Mouse (Mus musculus): ENCODE data around the gene Snx8. TPM values are rescaled to one million over a fixed set of nuclear protein-coding genes. Genes with fewer than 3 reads are reported as not detected.

The Snx8 gene
- polyA plus RNA-seq, 1 experiment from 2014 or later, result 71.9 TPM

DNA sequence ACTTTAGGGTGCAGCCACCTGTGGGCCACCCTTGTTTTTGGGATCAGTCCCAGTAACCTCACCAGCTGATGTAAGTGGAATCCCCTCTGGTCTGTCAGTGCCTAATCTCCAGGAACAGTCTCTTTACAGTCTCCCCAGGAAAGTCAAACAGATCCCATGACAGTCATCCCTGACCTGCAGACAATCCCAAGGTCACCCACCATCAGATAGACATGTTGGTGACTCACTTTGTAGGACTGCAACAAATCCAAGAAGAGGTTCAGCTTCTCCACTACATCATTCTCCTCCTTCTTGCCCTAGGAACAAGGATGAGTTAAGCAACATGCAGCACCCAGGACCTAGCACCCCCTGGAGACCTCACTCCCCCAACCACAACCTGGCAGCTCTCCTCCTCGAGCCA is 43.0 kb downstream of the Snx8 start:
- Histone ChIP-seq H3K27ac (no peak overlapping the region), H3K36me3 (ENCODE audit: inconsistent target) (peaks cover 78% of the 10 kb centered on the region), H3K4me3 (ENCODE audit: inconsistent target) (no peak overlapping the region), H3K79me2 (ENCODE audit: inconsistent target) (peaks cover 53% of the 10 kb centered on the region)
- 69% methylated on average over 1 of the region's 1 CpGs for WGBS (ENCODE audit: missing documents)

DNA sequence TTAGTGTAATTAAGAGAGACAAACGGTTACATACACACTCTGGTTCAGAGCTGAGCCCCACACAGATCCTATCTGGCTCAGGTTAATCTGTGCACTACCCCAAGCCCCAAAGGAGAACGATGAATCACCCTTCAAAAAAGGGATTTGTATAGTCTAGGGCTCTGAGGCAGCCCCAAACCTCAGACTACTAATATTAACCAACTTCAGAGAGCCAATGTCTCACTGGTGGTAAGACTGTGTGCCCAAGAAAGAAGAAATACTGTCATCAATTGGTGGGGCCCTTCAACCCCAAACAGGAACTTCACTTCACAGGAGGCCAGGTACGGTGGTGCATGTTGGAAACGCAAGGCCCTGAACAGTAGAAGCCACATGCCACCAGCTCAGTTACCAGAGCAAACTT is 43.8 kb downstream of the Snx8 start:
- Histone ChIP-seq H3K36me3 (ENCODE audit: inconsistent target) (peaks cover 84% of the 10 kb centered on the region), H3K79me2 (ENCODE audit: inconsistent target) (peaks cover 53% of the 10 kb centered on the region), H3K27ac (no peak overlapping the region), H3K4me3 (ENCODE audit: inconsistent target) (no peak overlapping the region)
- 77% methylated on average over 4 of the region's 4 CpGs for WGBS (ENCODE audit: missing documents)

DNA sequence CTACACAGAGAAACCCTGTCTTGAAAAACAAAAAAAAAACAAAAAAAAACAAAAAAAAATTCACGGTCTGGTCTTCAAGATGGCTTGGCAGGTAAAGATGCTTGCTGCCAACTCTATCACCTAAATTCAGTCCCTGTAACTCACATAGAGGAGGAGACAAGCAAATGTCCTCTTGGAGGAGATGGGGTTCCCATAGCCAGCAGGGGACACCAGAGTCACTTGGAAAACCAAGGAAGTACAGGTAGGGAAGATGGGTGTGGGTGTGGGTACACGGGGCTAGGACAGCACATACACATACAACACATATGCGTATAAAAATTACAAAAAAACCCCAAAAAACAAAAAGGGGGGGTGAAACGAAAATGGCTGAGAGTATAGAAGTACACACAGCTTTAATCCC is 46.2 kb downstream of the Snx8 start:
- no peak overlapping the region for H3K4me3 ChIP-seq (ENCODE audit: inconsistent target)
- H3K27ac ChIP-seq, result no peak overlapping the region
- 100% methylated on average over 4 of the region's 4 CpGs for WGBS (ENCODE audit: missing documents)
- peaks cover 40% of the 10 kb centered on the region for H3K79me2 ChIP-seq (ENCODE audit: inconsistent target)
- H3K36me3 ChIP-seq (ENCODE audit: inconsistent target), result peaks cover 94% of the 10 kb centered on the region

DNA sequence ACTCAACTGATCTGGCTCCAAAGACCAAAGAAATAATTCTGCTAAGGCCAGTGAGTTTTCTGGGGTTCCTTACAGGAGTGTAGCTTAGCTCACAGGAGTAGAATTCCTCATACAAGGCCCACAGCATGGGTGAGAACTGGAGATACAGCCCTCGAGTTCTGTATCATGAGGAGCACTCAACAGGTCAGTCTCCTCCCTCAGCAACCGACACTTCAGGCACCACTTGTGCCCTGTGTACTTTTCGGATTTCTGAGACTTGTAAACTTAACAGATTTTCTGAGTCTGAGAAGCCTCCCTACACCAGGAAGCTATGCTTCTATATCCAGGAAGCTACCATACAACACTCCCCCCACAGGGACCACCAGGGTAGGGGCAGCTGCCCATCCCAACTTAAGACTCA is 49.2 kb downstream of the Snx8 start:
- Histone ChIP-seq H3K36me3 (ENCODE audit: inconsistent target) (peaks cover 63% of the 10 kb centered on the region), H3K4me3 (ENCODE audit: inconsistent target) (no peak overlapping the region), H3K79me2 (ENCODE audit: inconsistent target) (peaks cover 9% of the 10 kb centered on the region; the same call in 1 of the 2 replicates), H3K27ac (no peak overlapping the region)
- WGBS (ENCODE audit: missing documents), result 82% methylated on average over 3 of the region's 3 CpGs

DNA sequence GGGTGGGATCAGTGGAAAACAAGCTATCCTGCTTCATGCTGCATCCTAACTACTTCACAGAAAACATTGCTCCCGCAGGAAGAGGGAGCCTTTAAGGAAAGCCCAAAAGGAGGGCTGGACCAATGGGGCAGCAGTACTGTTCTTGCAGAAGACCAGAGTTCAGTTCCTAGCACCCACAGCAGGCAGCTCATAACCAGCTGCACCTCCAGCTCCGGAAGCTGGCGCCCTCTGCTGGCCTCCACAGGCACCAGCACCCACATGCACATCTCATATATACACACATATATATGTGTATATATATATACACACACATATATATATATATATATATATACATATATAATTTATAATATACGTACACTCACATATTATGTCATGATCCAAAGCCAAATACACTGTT is 50.3 kb downstream of the Snx8 start:
- H3K27ac ChIP-seq, result no peak overlapping the region
- no peak overlapping the region for H3K4me3 ChIP-seq (ENCODE audit: inconsistent target)
- H3K36me3 ChIP-seq (ENCODE audit: inconsistent target), result peaks cover 53% of the 10 kb centered on the region
- 88% methylated on average over 3 of the region's 4 CpGs for WGBS (ENCODE audit: missing documents)
- H3K79me2 ChIP-seq (ENCODE audit: inconsistent target), result no peaks in the 10 kb centered on the region; the same call in 1 of the 2 replicates

DNA sequence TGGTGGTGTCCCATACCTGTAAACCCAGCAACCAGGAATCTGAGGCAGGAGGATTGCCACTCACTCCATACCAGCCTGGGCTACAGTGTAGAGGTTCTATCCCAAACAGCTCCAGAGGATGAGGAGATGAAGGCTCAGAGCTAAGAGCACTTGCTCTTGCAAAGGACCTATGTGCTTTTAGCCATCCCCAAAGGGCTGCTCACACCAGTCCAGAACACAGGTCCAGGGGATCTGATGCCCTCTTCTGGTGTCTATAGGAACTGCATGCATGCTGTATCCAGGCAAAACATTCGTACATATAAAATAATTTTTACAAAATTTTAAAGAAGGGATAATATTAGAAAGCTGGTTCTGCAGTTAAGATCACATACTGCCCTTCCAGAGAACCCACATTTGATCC is 52.4 kb downstream of the Snx8 start:
- 88% methylated on average over 1 of the region's 1 CpGs for WGBS (ENCODE audit: missing documents)
- Histone ChIP-seq H3K27ac (no peak overlapping the region), H3K4me3 (ENCODE audit: inconsistent target) (no peak overlapping the region), H3K36me3 (ENCODE audit: inconsistent target) (peaks cover 32% of the 10 kb centered on the region), H3K79me2 (ENCODE audit: inconsistent target) (no peaks in the 10 kb centered on the region)

DNA sequence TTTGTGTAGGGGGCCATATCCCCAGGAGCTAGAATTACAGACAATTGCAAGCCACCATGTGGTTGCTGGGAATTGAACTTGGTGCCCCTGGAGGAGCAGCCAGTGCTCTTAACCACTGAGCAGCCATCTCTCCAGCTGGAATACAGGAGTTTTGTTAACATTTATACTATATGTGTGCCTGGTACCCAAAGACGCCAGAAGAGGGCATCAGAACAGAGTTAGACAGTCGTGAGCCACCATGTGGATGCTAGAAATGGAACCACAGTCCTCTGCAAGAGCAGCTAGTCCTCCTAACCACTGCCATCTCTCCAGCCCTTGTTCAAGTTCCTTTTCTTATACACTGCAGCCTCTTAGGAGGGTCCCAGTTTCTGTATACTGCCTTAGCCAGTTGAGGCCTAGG is 55.4 kb downstream of the Snx8 start:
- H3K79me2 ChIP-seq (ENCODE audit: inconsistent target), result no peaks in the 10 kb centered on the region
- H3K4me3 ChIP-seq (ENCODE audit: inconsistent target), result no peak overlapping the region
- 30% methylated on average over 2 of the region's 2 CpGs for WGBS (ENCODE audit: missing documents)
- H3K27ac ChIP-seq, result no peak overlapping the region
- H3K36me3 ChIP-seq (ENCODE audit: inconsistent target), result peaks cover 3% of the 10 kb centered on the region; the same call in 1 of the 2 replicates

DNA sequence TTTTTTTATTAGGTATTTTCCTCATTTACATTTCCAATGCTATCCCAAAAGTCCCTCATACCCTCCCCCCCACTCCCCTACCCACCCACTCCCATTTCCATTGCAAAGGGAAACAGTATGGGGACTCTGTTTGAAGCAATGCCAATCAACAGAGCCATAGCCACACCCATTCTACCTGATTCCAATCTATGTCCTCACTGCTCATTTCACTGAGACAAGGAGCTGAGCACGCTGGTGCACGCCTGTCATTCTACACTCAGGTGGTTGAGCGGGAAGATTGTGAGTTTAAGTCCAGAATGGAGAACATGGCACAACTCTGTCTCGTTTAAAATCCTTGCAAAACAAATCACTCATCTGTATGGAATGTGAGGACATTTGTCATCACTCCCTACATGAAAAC is 56.5 kb downstream of the Snx8 start:
- WGBS (ENCODE audit: missing documents), result 81% methylated on average over 4 of the region's 4 CpGs
- Histone ChIP-seq H3K36me3 (ENCODE audit: inconsistent target) (peaks cover 7% of the 10 kb centered on the region; the same call in 1 of the 2 replicates), H3K27ac (no peak overlapping the region), H3K79me2 (ENCODE audit: inconsistent target) (no peaks in the 10 kb centered on the region), H3K4me3 (ENCODE audit: inconsistent target) (no peak overlapping the region)

DNA sequence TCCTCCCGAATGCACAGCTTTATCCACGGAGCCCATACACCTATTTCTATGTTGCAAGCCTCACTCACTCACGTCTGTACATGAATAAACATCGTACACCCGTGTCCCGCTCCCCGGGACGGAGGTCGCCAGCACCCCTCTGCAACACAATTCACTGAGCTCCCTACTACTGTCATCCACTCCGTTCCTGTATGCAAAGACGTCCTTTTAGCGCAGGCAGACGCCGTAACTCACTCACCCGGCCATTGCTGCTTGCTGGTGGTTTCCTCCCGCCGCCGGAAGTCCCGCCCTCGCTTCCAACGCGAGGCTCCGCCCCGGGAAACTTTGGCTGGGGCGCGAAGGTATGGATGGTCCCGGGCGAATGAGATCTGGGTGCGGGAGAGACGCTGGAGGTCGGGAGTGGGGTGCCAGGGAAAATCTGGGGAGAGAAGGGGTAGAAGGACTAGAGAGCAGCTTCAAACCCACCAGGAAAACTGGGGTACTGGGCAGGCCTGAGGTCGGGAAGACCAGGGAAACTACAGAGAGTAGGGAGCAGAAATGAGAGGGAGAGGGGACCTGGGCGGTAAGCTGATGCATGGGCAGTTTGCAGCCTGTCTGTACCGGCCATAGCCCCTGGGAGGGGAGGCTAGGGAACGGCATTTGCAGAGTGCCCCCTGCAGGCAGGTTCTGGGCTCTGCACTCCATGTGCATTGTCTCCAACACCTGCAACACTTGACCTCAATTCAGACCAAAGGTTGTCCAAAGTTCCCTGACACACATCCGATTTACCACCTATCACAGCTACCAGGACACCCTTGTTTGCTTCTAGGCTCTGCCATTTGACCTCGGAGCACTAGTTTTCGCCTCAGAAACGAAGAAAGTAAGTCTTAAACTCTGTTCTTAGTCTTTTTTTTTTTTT is 57.2 kb downstream of the Snx8 start, which contains the start of gene Mrm2:
Gene Mrm2 (minus strand): TSS at position 284 of the 898 bp plus-strand sequence.
- Histone ChIP-seq H3K79me2 (ENCODE audit: inconsistent target) (peaks cover under 1% of the 10 kb centered on the region; the same call in 1 of the 2 replicates), H3K27ac (peak within 1 kb of the TSS; percentile 67), H3K36me3 (ENCODE audit: inconsistent target) (peaks cover 7% of the 10 kb centered on the region; the same call in 1 of the 2 replicates), H3K4me3 (ENCODE audit: inconsistent target) (peak within 1 kb of the TSS; percentile 78)
- WGBS (ENCODE audit: missing documents), result 2% methylated on average over 39 of the region's 39 CpGs

DNA sequence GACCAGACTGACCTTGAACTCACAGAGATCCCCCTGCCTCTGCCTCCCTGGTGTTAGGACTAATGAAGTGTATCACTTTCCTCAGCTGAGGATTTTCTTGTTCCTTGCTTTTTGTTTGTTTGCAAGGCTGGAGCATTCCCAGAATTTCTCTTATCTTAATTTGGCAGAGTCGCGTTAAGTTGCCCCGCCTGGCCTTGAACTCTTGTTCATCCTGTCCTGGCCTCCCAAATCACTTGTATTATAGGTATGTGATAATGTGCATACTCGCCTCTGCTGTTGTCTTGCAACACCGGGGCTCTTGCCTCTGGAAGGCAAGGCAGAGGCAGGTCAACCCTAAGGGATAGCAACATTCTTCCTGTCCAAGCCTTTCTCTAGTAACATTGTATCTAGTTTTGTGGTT is 65.0 kb downstream of the Snx8 start:
- Histone ChIP-seq H3K27ac (no peak overlapping the region), H3K36me3 (ENCODE audit: inconsistent target) (peaks cover 7% of the 10 kb centered on the region; the same call in 1 of the 2 replicates), H3K4me3 (ENCODE audit: inconsistent target) (no peak overlapping the region), H3K79me2 (ENCODE audit: inconsistent target) (peaks cover 48% of the 10 kb centered on the region)
- WGBS (ENCODE audit: missing documents), result 93% methylated on average over 5 of the region's 5 CpGs

DNA sequence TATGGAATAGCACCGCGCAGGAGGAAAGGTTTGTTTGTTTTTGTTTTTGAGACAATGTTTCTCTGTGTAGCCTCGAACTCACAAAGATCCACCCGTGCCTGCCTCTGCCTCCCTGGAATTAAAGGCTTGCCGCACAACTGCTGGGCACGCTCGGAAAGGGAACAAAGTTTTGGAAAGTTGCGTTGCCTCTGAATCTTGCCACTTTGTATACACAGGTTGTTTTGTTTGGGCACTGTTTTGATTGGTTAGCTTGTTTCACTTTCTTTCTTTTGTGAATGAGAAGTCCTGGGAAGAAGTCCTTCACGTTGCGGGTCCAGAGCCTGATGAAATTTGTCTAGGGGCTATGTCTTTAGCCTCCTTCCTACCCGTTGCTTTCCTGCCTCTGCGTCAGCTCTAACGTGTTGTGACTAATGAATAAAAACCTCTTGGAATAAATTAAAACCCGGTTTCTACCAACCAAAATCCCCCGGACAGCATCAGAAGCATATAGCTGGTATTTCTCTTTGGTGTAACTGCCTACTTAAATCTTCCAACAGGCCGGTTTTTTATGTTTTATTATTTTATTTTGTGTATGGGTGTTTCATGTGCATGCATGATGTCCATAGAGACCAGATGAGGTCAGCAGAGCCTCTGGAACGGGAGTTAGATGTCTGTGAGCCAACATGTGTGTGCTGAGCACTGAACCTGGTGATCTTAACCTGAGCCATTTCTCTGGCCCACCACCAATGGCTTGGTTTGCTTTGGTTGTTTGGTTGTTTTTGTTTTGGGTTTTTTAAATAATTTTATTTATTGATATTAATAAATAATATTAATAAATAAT is 67.1 kb downstream of the Snx8 start:
- 1% methylated on average over 17 of the region's 17 CpGs for WGBS (ENCODE audit: missing documents)
- Histone ChIP-seq H3K27ac (peak overlapping the region; percentile 80), H3K79me2 (ENCODE audit: inconsistent target) (peaks cover 67% of the 10 kb centered on the region), H3K4me3 (ENCODE audit: inconsistent target) (peak overlapping the region; percentile 87), H3K36me3 (ENCODE audit: inconsistent target) (no peaks in the 10 kb centered on the region)

DNA sequence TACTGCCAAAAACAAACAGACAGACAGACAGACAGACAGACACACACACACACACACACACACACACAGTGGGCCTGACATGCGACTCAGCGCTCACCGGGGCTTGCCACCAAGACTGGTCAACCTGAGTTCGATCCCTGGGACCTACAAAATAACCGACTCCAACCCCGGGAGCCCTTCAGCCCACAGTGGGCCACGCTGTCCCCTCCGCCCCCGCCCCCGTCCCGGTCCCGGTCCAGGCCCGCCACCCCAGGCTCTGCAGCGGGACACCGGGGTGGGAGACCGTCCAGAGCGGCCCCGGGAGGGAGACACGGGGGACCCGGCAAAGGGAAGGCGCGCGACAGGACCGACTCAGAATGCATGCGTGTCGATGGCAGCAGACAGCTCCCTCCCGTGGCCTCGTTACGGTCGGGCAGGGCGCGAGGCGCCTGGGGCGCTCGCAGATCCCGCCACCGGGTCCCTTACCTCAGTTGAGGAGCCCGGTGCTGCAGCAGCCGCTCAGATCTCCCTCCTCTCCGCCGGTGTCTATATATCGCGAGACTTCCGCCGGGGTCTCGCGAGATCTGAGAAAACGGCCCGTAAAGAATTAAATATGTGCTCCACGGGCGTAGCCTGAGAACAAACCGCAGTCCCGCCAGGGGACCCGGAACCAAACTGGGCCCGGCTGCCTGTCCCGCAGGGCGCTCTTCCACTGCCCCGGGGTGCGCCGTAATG is 67.9 kb downstream of the Snx8 start, which contains the start of the genes Mad1l1 and Nudt1:
Gene Mad1l1 (minus strand): TSS at position 511 of the 714 bp plus-strand sequence.
Gene Nudt1 (plus strand): TSS at position 615 of the 714 bp plus-strand sequence.
- WGBS (ENCODE audit: missing documents), result under 1% methylated on average over 51 of the region's 60 CpGs
- Histone ChIP-seq H3K4me3 (ENCODE audit: inconsistent target) (peak within 1 kb of the TSS; percentile 87), H3K36me3 (ENCODE audit: inconsistent target) (no peaks in the 10 kb centered on the region), H3K79me2 (ENCODE audit: inconsistent target) (peaks cover 70% of the 10 kb centered on the region), H3K27ac (peak within 1 kb of the TSS; percentile 80)

DNA sequence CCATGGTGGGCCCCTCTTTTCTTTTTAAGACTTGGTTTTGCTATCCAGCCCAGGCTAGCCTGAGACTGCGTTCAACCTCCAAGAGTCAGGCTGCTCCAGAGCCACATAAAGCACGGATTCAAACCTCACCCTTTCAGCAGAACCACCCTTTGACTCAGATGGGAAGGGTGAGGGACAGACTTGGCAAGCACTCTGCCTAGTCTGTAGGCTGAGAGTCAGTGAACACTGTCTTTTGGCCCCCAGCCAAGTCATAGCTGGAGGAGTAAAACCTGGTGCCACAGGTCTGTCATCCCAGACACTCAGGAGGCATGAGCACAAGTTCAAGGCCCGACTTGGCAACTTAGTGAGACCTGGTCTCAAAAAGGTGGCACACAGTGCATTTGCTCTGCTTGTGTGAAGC is 72.3 kb downstream of the Snx8 start:
- no peak overlapping the region for H3K27ac ChIP-seq
- no peak overlapping the region for H3K4me3 ChIP-seq (ENCODE audit: inconsistent target)
- H3K79me2 ChIP-seq (ENCODE audit: inconsistent target), result peaks cover 48% of the 10 kb centered on the region
- WGBS (ENCODE audit: missing documents), result 98% methylated on average over 3 of the region's 3 CpGs
- peaks cover 16% of the 10 kb centered on the region; the same call in 1 of the 2 replicates for H3K36me3 ChIP-seq (ENCODE audit: inconsistent target)

DNA sequence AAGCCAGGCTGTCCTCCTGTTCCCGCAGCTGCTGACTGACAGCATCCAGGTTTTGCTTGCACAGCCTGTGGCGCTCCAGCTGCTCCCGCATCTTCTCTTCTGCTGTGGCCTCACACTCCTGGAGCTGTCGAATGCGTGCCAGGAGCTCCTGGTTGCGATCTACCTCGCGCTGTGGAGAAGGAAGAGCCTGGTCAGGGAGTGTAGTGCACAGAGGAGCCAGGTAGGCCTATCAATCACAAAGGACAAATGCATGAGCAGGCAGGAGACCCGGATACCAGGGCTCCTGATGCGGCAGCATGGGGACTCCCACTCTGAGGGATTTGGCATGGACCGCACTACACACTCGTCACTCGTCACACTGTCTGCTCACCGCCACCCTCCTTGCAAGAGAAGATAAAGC is 81.5 kb downstream of the Snx8 start:
- no peak overlapping the region for H3K4me3 ChIP-seq (ENCODE audit: inconsistent target)
- no peak overlapping the region for H3K27ac ChIP-seq
- 99% methylated on average over 14 of the region's 14 CpGs for WGBS (ENCODE audit: missing documents)
- H3K79me2 ChIP-seq (ENCODE audit: inconsistent target), result no peaks in the 10 kb centered on the region
- H3K36me3 ChIP-seq (ENCODE audit: inconsistent target), result peaks cover 49% of the 10 kb centered on the region; the same call in 1 of the 2 replicates
